Mouse (Mus musculus) brown adipose tissue, adult 24 weeks (tissue): ENCODE results near the gene Fhdc1. TPM values are rescaled to one million over a fixed set of nuclear protein-coding genes. Genes with fewer than 3 reads are reported as not detected.
A peak's percentile ranks its signal among the peaks of the same experiment; 100 is the strongest.

Experiments
- H3K27ac ChIP-seq: fragments of 200-500 bp; replicated peaks from 2 replicates; pipeline ENCODE4 v1.5.1; 2012; ENCODE audit warnings: low read depth, mild to moderate bottlenecking, low read length
- H3K4me1 ChIP-seq: fragments of 200-500 bp; 2 replicates; pipeline ENCODE4 v1.6.1; 2012; ENCODE audit warnings: low read length, mixed read lengths; ENCODE audit not compliant: control insufficient read depth, insufficient read depth, insufficient read length
- H3K4me3 ChIP-seq: fragments of 200-500 bp; 2 replicates; pipeline ENCODE4 v1.5.1; 2012; ENCODE audit warnings: low read depth, mild to moderate bottlenecking, low read length, moderate library complexity; ENCODE audit not compliant: insufficient read depth
- polyA plus RNA-seq: library from polyadenylated mRNA; stranded (reverse); fragments of >200 nt; gene quantifications from 2 replicates; pipeline ENCODE4 v1.2.4, GENCODE M21; 2012; ENCODE audit not compliant: missing spikeins, insufficient read depth, insufficient read length

The Fhdc1 gene
- polyA plus RNA-seq, 1 experiment = 4.1 TPM

GRCm38 (mm10) chr3:84461687-84462086, 18.5 kb downstream of the Fhdc1 start:
- Histone ChIP-seq H3K4me1 (peaks cover 15% of the 10 kb centered on the region), H3K27ac (peak overlapping the region; percentile 57), H3K4me3 (no peak overlapping the region)

GRCm38 (mm10) chr3:84460952-84461351, 19.3 kb downstream of the Fhdc1 start:
- Histone ChIP-seq H3K27ac (peak overlapping the region; percentile 57), H3K4me3 (no peak overlapping the region), H3K4me1 (peaks cover 15% of the 10 kb centered on the region)

GRCm38 (mm10) chr3:84460499-84460898, 19.7 kb downstream of the Fhdc1 start:
- Histone ChIP-seq H3K27ac (peak overlapping the region; percentile 57), H3K4me1 (peaks cover 15% of the 10 kb centered on the region), H3K4me3 (no peak overlapping the region)

GRCm38 (mm10) chr3:84455733-84456417, 24.4 kb downstream of the Fhdc1 start:
- peak overlapping the region; percentile 51 for H3K27ac ChIP-seq
- no peak overlapping the region for H3K4me3 ChIP-seq
- H3K4me1 ChIP-seq = peaks cover 8% of the 10 kb centered on the region

DNA sequence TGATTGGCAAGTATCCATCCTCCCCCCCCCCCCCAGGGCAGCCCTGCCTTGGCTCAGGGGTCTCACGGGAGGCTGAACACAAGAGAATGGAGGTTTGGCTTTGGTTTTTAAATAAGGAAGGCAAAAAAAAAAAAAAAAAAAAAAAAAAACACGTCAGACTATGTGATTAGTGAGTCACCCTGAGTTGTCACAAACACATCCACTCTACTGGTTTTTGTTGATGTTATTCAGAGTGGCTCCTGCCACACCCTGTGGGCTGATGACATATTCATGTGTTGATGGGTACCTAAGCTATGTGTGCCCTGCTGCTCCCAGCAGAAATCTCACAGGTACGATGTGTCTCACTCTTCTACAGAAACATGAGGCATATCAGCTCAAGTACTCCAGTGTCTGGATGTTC, 29.6 kb downstream of the Fhdc1 start:
- Histone ChIP-seq H3K27ac (no peak overlapping the region), H3K4me3 (no peak overlapping the region), H3K4me1 (peaks cover 2% of the 10 kb centered on the region; the same call in 1 of the 2 replicates)

GRCm38 (mm10) chr3:84449015-84449414, 31.2 kb downstream of the Fhdc1 start:
- H3K4me3 ChIP-seq = no peak overlapping the region
- H3K4me1 ChIP-seq = peaks cover 5% of the 10 kb centered on the region
- H3K27ac ChIP-seq = no peak overlapping the region

GRCm38 (mm10) chr3:84447803-84448202, 32.4 kb downstream of the Fhdc1 start:
- no peak overlapping the region for H3K4me3 ChIP-seq
- peaks cover 5% of the 10 kb centered on the region for H3K4me1 ChIP-seq
- no peak overlapping the region for H3K27ac ChIP-seq

GRCm38 (mm10) chr3:84445838-84446237, 34.4 kb downstream of the Fhdc1 start:
- peaks cover 5% of the 10 kb centered on the region for H3K4me1 ChIP-seq
- H3K27ac ChIP-seq = no peak overlapping the region
- H3K4me3 ChIP-seq = no peak overlapping the region

DNA sequence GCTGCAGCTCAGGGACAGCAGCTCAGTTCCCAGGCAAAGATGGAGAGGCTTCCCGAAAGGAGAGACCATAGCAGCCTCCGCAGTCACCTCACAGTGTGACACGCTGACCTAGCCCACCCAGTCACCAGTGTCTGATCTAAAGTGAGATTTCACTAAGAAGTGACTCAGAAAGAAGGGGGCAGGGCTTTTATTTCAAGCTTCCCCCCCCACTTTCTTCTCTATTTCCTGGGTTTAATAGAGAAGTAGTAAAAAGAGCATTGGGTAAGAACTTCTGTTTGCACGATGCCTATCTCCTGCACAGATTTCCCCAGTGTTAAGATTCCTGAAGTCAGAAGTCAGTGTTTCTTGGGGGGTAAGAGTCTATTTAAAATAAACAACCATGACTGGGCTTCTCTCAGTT, 37.3 kb downstream of the Fhdc1 start:
- Histone ChIP-seq H3K4me1 (peaks cover 16% of the 10 kb centered on the region), H3K27ac (no peak overlapping the region), H3K4me3 (no peak overlapping the region)

GRCm38 (mm10) chr3:84439431-84440210, 40.6 kb downstream of the Fhdc1 start:
- Histone ChIP-seq H3K27ac (peak overlapping the region; percentile 46), H3K4me1 (peaks cover 16% of the 10 kb centered on the region), H3K4me3 (no peak overlapping the region)

DNA sequence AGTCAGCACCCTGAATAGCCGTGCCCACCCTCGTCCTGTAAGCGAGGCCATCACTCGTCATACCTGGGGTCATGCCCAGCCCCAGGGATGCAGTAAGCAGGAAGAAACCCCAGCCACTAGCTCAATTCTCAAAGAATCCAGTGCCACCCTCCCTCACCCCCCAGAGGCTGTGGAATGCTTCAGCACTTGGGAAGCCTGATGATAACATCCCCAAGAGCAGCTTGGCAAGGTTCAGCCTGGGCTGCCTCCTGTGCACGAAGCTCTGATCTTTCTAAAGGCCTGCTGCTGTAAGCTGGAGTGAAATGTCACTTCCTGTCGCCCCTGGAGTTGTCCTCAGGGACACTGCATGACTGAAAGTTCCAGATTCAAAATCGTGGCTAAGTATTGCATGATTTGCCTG, 41.4 kb downstream of the Fhdc1 start:
- Histone ChIP-seq H3K4me1 (peaks cover 16% of the 10 kb centered on the region), H3K4me3 (no peak overlapping the region), H3K27ac (no peak overlapping the region)

- H3K27ac ChIP-seq = no peak overlapping the region
- peaks cover 16% of the 10 kb centered on the region for H3K4me1 ChIP-seq
- no peak overlapping the region for H3K4me3 ChIP-seq
Measured at GRCm38 (mm10) chr3:84438118-84438517, 42.1 kb downstream of the Fhdc1 start.

GRCm38 (mm10) chr3:84436947-84437346, 43.3 kb downstream of the Fhdc1 start:
- H3K4me3 ChIP-seq = no peak overlapping the region
- peaks cover 16% of the 10 kb centered on the region for H3K4me1 ChIP-seq
- H3K27ac ChIP-seq = no peak overlapping the region

DNA sequence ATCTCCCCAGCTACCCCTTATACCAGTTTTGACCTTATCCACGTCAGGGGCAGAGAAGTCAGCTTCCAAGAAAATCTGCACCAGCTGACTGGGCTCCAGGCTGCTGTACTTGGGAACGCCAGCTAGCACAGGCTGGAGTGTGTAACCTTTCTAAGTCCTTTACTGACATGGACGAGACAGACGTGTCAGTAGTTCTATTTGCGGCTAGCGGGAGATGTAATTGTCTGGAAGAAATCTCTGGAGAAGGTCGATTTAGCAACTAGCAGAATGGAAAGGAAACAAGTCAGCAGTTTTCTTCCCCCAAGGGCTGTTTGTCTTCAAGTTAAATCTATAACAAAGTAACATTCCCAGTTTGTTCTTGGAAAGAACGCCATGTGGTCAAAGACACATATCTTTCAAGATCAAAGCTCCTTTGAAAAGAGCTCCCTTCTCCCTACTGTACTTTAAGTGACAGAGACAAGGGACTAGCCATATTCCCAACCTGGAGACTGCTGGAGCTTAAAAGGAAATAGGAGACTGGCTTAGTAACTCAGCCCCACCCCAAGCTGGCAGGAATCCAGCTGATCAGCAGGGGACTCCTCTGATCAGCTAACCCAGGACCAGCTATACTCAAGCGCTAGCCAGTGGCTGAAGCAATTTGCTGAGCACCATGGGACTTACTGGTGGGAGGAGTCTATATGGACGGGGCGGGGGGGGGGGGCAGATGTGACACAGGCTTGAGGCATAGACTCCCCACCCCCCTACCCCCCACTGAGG, 44.8 kb downstream of the Fhdc1 start:
- Histone ChIP-seq H3K4me1 (peaks cover 16% of the 10 kb centered on the region), H3K27ac (peak overlapping the region; percentile 81), H3K4me3 (no peak overlapping the region)

DNA sequence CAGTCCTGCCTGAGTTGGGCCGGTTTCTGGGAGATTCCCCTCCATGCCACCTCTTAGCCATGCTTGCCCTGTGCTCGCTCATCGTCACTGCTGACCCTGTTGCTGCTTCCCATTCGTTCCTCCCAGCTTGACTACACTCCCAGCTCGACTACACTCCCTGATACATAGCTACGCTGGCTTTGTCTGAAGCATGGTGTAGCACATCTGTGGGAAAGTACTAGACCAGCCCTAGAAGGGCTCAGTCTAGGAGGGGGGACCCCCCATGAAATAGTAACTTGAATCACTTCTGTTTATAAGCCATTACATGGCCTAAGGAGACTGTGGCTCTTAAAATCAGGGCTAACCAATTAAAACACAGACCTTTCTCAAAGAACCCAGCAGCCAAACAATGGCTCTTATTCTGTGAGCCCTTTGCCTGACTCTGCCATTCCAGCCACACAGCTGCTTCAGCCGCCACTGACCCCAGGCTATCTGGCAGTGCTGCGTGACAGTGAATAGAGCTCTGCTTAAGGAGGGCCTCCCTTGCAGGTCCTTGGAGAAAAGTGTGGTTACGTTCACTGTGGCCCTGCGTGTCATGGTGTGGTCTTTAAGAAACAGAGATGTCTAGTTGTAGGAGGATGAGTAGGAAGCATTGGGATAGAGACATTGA, 47.3 kb downstream of the Fhdc1 start:
- Histone ChIP-seq H3K27ac (no peak overlapping the region), H3K4me3 (no peak overlapping the region), H3K4me1 (peaks cover 6% of the 10 kb centered on the region; the same call in 1 of the 2 replicates)
